Mouse (Mus musculus) testis, adult 2 months (tissue): ENCODE measurements around the gene Rbp4.

Source experiments
- CTCF ChIP-seq: fragments of 200-500 bp; IDR thresholded peaks from 2 replicates; pipeline ENCODE4 v1.5.1; 2012; ENCODE audit warnings: low read depth, mild to moderate bottlenecking, inconsistent platforms, low read length, moderate library complexity; ENCODE audit not compliant: control insufficient read depth, insufficient read depth, insufficient replicate concordance
- POLR2A ChIP-seq: fragments of 200-500 bp; IDR thresholded peaks from 2 replicates; pipeline ENCODE4 v1.6.1; 2012; ENCODE audit warnings: low read depth, mild to moderate bottlenecking, inconsistent platforms, low read length, moderate library complexity; ENCODE audit not compliant: control insufficient read depth

- TF ChIP-seq CTCF (no peak), POLR2A (no peak)
Observed at GRCm38 (mm10) chr19:38089358-38089757, 35.7 kb downstream of the Rbp4 start.
